Mouse (Mus musculus) intestine, embryonic 16.5 days (tissue): ENCODE results near the gene Dnah2. TPM values are rescaled to one million over a fixed set of nuclear protein-coding genes. Genes with fewer than 3 reads are reported as not detected.

Source experiments
- ATAC-seq: fragments of 200-750 bp; cut with Nextera tagmentation; 2 replicates; pipeline ENCODE4 v1.8.0; 2017; ENCODE audit warnings: moderate TSS enrichment, moderate library complexity
- H3K27ac ChIP-seq: fragments of 300-500 bp; sonication (generic); 2 replicates; pipeline ENCODE4 v1.5.1; 2014; ENCODE audit warnings: mild to moderate bottlenecking, low read length
- H3K27me3 ChIP-seq: fragments of 300-500 bp; sonication (generic); replicated peaks from 2 replicates; pipeline ENCODE4 v1.6.1; 2014; ENCODE audit warnings: low read length, control low read depth, mixed read lengths; ENCODE audit not compliant: control insufficient read depth, insufficient read depth
- H3K36me3 ChIP-seq: fragments of 300-500 bp; sonication (generic); 2 replicates; pipeline ENCODE4 v1.6.1; 2014; ENCODE audit warnings: low read length, control low read depth; ENCODE audit not compliant: control insufficient read depth, insufficient read depth
- H3K4me1 ChIP-seq: fragments of 300-500 bp; sonication (generic); 2 replicates; pipeline ENCODE4 v1.6.1; 2014; ENCODE audit warnings: low read length, control low read depth, mixed read lengths; ENCODE audit not compliant: control insufficient read depth, insufficient read depth
- H3K4me2 ChIP-seq: fragments of 300-500 bp; sonication (generic); 2 replicates; pipeline ENCODE4 v1.6.1; 2014; ENCODE audit warnings: low read depth, low read length, control low read depth
- H3K4me3 ChIP-seq: fragments of 300-500 bp; sonication (generic); 2 replicates; pipeline ENCODE4 v1.5.1; 2014; ENCODE audit warnings: mild to moderate bottlenecking, low read length
- H3K9ac ChIP-seq: fragments of 300-500 bp; sonication (generic); 2 replicates; pipeline ENCODE4 v1.6.1; 2014; ENCODE audit warnings: low read depth, low read length
- H3K9me3 ChIP-seq: fragments of 300-500 bp; sonication (generic); 2 replicates; pipeline ENCODE4 v1.6.1; 2016; ENCODE audit warnings: low read length, control low read depth; ENCODE audit not compliant: control insufficient read depth
- WGBS: fragments of 180-500 bp; shearing (Covaris S2); extraction: QIAGEN DNeasy Blood & Tissue Kit; methylation state at CpG from one replicate; pipeline ENCODE4 v1.1.7; 2014; 5-methylcytosine and 5-hydroxymethylcytosine counted together
- polyA plus RNA-seq: library from polyadenylated mRNA; unstranded; fragments of >200 nt; fragmentation: Nextera tagmentation; extraction: Ambion mirVana; gene quantifications from 2 replicates; pipeline ENCODE4 v1.2.1, GENCODE M21; 2015

Dnah2 gene
- polyA plus RNA-seq, 1 experiment from 2014 or later, result 0.93 TPM

GRCm38 (mm10) chr11:69421131-69421977 is 127.6 kb downstream of the Dnah2 start:
- H3K4me1 ChIP-seq, result peaks cover 20% of the 10 kb centered on the region

DNA sequence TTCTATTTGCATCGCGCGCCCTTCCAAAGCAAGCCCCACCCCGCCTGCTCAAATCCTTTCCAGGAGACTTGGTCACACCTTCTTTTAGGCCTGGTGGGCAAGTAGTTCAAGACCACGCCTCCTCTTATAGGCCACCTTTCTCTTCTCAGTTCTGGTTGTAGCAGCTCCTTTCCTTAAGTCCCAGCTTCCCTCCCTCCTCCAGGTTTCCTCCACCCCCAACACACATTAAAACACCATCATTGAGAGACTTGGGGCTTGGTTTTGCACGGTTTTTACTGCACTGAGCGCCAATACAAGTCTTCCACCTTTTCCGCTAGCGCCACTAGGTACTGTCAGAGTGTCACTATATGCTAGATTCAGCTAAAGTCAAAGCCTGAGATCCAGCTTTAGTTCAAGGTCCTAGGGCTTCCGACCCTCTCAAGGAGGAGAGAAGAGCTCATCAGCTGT is 128.3 kb downstream of the Dnah2 start:
- H3K9ac ChIP-seq, result peak overlapping the region; percentile 53; the same call in 1 of the 2 replicates
- H3K4me2 ChIP-seq, result peak overlapping the region; percentile 97
- no peaks in the 10 kb centered on the region for H3K36me3 ChIP-seq
- no peak overlapping the region for H3K27ac ChIP-seq
- peaks cover 6% of the 10 kb centered on the region; the same call in 1 of the 2 replicates for H3K27me3 ChIP-seq
- ATAC-seq, result no peak
- no peaks in the 10 kb centered on the region for H3K9me3 ChIP-seq
- peak overlapping the region; percentile 65 for H3K4me3 ChIP-seq
- WGBS, result 16% methylated on average over 10 of the region's 10 CpGs
- peaks cover 21% of the 10 kb centered on the region for H3K4me1 ChIP-seq

More at GRCm38 (mm10) chr11:69421131-69421977, 127.6 kb downstream of the Dnah2 start:
- H3K4me2 ChIP-seq, result no peak overlapping the region
- ATAC-seq, result no peak
- no peak overlapping the region for H3K4me3 ChIP-seq
- H3K36me3 ChIP-seq, result no peaks in the 10 kb centered on the region
- 0 out of 2 replicates have a peak overlapping the region, but pooled peaks have one; percentile 15 for H3K9ac ChIP-seq
- H3K9me3 ChIP-seq, result no peaks in the 10 kb centered on the region
- no peak overlapping the region for H3K27ac ChIP-seq
- WGBS, result 25% methylated on average over 25 of the region's 25 CpGs
- peaks cover 6% of the 10 kb centered on the region; the same call in 1 of the 2 replicates for H3K27me3 ChIP-seq

DNA sequence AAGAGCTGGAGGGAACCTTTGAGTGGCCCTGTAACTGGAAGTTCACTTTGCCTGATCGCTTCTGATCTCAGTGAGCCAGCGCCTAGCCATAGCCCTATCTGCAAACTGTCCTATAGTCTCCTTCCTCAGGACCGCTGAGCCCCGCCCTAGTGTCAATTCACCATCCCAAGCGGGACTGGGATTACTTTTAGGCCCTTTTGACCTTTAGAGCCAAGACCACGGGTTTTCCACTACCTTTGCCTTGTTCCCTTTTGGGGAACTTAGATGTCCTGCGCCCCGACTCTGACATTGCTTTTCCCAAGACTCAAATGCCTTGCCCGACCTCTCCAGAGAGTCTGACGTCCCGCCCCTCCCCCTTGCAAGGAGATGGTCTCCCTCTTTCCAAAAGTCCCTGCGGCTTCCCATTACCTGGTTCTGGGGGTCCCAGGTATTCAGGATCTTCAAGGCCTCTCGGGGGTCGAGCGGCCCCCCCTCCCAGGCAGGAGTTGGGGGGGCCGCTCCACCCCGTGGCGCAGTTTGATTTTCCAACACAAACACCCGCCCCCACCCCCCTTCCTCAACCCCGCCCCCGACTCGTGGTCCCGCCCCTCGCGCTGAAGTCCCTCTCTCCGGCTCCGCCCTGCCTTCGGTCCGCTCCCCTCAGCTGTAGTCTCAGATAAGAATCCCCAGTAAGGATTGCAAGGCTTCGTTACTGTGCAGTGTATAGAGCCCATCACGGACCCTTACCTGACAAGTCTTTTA is 128.9 kb downstream of the Dnah2 start:
- H3K4me3 ChIP-seq, result peak overlapping the region; percentile 65
- H3K27ac ChIP-seq, result peak overlapping the region; percentile 65
- WGBS, result under 1% methylated on average over 31 of the region's 31 CpGs
- no peaks in the 10 kb centered on the region for H3K36me3 ChIP-seq
- no peak for ATAC-seq
- H3K4me2 ChIP-seq, result peak overlapping the region; percentile 97
- peaks cover 26% of the 10 kb centered on the region for H3K4me1 ChIP-seq
- peaks cover 6% of the 10 kb centered on the region; the same call in 1 of the 2 replicates for H3K27me3 ChIP-seq
- peak overlapping the region; percentile 53 for H3K9ac ChIP-seq
- no peaks in the 10 kb centered on the region for H3K9me3 ChIP-seq

GRCm38 (mm10) chr11:69419443-69419812 is 129.5 kb downstream of the Dnah2 start:
- ATAC-seq, result no peak
- Histone ChIP-seq H3K4me1 (peaks cover 31% of the 10 kb centered on the region), H3K4me2 (peak overlapping the region; percentile 97), H3K9ac (peak overlapping the region; percentile 53), H3K9me3 (no peaks in the 10 kb centered on the region), H3K27ac (peak overlapping the region; percentile 65), H3K4me3 (peak overlapping the region; percentile 65), H3K27me3 (peaks cover 6% of the 10 kb centered on the region; the same call in 1 of the 2 replicates), H3K36me3 (no peaks in the 10 kb centered on the region)
- WGBS, result under 1% methylated on average over 19 of the region's 19 CpGs

- ATAC-seq, result peak; percentile 82
- H3K4me3 ChIP-seq, result peak overlapping the region; percentile 65
- under 1% methylated on average over 45 of the region's 45 CpGs for WGBS
- peak overlapping the region; percentile 98 for H3K27ac ChIP-seq
- H3K27me3 ChIP-seq, result peaks cover 6% of the 10 kb centered on the region; the same call in 1 of the 2 replicates
- peak overlapping the region; percentile 97 for H3K4me2 ChIP-seq
- peaks cover 35% of the 10 kb centered on the region for H3K4me1 ChIP-seq
- H3K9ac ChIP-seq, result peak overlapping the region; percentile 75
- H3K9me3 ChIP-seq, result no peaks in the 10 kb centered on the region
- H3K36me3 ChIP-seq, result no peaks in the 10 kb centered on the region
Measured at GRCm38 (mm10) chr11:69418481-69419442, 130.1 kb downstream of the Dnah2 start.

- ATAC-seq, result peak; percentile 57
- Histone ChIP-seq H3K27me3 (peaks cover 6% of the 10 kb centered on the region; the same call in 1 of the 2 replicates), H3K4me2 (peak overlapping the region; percentile 97), H3K9me3 (no peaks in the 10 kb centered on the region), H3K36me3 (no peaks in the 10 kb centered on the region), H3K4me1 (peaks cover 46% of the 10 kb centered on the region), H3K27ac (peak overlapping the region; percentile 98), H3K4me3 (peak overlapping the region; percentile 65), H3K9ac (peak overlapping the region; percentile 75)
- WGBS, result 0% methylated on average over 39 of the region's 39 CpGs
Measured at GRCm38 (mm10) chr11:69417449-69418384, 131.2 kb downstream of the Dnah2 start.

GRCm38 (mm10) chr11:69416921-69417448 is 131.9 kb downstream of the Dnah2 start:
- no peaks in the 10 kb centered on the region for H3K9me3 ChIP-seq
- peak overlapping the region; percentile 75 for H3K9ac ChIP-seq
- peak overlapping the region; percentile 65 for H3K4me3 ChIP-seq
- H3K4me2 ChIP-seq, result peak overlapping the region; percentile 97
- WGBS, result 5% methylated on average over 8 of the region's 8 CpGs
- ATAC-seq, result no peak; the same call in 1 of the 2 replicates
- peaks cover 53% of the 10 kb centered on the region for H3K4me1 ChIP-seq
- H3K27me3 ChIP-seq, result peaks cover 6% of the 10 kb centered on the region; the same call in 1 of the 2 replicates
- H3K27ac ChIP-seq, result peak overlapping the region; percentile 98
- H3K36me3 ChIP-seq, result no peaks in the 10 kb centered on the region
